Mouse (Mus musculus) kidney, adult 11 months (tissue): Measurements from ENCODE around the gene Gm4871.

Experiments used
- DNase-seq: peaks from one replicate; pipeline ENCODE4 v3.0.0; 2022

Gm4871 gene

DNA sequence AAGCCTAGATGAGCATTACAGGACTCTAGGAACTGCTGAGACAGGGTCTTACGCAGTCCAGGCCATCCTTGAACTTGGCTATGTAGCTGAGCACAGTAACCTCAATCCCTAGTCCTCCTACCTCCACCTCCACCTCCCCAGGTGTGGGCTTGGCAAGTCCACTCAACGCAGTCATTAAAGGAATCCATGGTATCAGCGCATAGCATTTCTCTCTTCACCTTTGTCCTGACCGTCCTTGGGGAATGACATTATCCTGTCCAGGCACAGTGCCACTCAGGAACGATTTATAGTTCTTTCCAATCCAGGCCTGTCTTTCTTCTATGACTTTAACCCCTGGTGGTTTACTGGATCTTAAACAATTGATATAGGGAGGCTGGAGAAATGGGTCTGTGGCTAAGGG is 42.1 kb downstream of the Gm4871 start:
- DNase-seq: no peak

DNA sequence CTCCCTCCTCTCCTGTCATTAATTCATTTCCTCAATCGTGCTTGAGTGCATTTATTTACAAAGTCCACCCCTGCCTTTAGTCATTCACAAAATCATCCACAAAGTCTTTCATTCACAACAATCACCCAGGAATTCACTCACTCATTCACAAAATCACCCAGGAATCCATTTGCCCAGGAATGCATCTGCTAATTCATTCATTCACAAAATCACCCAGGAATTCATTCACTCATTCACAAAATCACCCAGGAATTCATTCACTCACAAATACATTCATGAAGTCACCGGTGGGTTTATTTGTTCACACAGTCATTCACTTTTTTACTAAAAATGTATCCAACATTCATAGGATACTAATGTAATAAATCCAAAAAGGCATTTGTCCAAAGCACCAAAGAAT is 42.5 kb downstream of the Gm4871 start:
- no peak for DNase-seq

- no peak for DNase-seq
These were observed 43.5 kb downstream of the Gm4871 start for GRCm38 (mm10) chr5:144989061-144989405.

DNA sequence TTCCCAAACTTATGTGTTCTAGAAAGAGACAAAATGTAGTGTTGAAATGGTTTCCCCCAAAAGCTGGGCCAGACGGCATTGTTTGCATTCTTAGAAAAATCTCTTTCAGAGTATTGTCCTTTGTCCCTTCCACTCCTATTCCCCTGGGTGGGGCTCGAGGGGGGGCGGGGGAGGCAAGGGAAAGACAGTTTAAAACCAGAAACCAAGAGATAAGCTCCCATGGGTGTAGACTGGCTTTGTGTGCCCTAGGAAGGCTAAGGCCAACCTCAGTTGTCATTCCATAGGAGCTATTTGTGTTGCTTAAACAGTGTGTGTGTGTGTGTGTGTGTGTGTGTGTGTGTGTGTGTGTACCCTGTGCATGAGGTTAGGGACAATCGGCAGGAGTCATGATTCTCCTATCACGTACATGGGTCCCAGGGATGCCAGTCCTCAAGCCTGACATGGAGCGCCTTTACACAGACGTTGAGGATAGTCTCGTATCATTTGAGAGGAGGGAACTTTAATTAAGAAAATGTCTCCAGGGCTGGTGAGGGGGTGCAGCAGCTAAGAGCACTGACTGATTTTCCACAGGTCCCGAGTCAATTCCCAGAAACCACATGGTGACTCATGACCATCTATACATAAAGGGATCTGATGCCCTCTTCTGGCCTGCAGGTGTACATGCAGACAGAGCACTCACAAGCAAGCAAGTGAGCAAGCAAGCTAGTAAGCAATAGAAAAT is 44.1 kb downstream of the Gm4871 start:
- DNase-seq: peak; percentile 20

DNA sequence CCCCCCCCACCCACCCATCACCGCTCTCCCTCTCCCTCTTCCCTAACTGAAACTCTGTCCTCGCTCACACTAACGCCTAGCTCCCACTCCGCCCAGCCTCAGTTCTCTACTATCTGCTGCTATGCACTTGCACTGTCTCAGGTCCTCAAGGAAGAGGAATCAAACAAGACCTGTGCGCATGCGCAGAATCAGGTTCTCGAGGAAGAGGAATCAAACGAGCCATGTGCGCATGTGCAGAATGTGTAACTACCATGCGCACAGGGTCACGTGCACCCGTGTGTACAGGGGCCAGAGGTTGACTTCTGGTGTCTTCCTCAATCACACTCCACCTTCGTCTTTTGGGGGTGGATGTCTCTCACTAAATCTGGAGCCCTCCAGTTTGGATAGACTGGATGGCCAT is 45.0 kb downstream of the Gm4871 start:
- DNase-seq: no peak

DNA sequence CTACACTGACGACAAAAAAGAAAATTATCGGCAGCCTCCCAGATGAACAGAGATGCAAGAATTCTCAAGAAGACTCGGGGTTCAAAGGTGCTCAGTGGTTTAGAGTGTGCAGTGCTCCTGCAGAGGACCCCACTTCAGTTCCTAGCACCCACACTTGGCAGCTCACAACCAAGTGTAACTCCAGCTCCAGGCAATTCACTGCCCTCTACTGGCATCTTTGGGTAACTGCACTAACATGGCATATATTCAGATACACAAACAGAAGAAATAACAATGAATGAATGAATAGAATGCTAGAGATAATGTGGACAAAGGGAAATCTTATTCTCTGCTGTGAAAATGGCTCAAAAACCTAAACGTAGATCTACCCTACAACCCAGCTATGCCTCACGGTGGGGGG is 47.7 kb downstream of the Gm4871 start:
- DNase-seq: no peak

- DNase-seq: no peak
These were observed 49.3 kb downstream of the Gm4871 start for GRCm38 (mm10) chr5:144983227-144983626.
